Mouse (Mus musculus) urinary bladder, postnatal 14 days (tissue): ENCODE results near the gene Cd81.

Source experiments
- DNase-seq: peaks from one replicate; pipeline ENCODE4 v3.0.0; 2021; ENCODE audit warnings: low spot score

Gene Cd81

DNA sequence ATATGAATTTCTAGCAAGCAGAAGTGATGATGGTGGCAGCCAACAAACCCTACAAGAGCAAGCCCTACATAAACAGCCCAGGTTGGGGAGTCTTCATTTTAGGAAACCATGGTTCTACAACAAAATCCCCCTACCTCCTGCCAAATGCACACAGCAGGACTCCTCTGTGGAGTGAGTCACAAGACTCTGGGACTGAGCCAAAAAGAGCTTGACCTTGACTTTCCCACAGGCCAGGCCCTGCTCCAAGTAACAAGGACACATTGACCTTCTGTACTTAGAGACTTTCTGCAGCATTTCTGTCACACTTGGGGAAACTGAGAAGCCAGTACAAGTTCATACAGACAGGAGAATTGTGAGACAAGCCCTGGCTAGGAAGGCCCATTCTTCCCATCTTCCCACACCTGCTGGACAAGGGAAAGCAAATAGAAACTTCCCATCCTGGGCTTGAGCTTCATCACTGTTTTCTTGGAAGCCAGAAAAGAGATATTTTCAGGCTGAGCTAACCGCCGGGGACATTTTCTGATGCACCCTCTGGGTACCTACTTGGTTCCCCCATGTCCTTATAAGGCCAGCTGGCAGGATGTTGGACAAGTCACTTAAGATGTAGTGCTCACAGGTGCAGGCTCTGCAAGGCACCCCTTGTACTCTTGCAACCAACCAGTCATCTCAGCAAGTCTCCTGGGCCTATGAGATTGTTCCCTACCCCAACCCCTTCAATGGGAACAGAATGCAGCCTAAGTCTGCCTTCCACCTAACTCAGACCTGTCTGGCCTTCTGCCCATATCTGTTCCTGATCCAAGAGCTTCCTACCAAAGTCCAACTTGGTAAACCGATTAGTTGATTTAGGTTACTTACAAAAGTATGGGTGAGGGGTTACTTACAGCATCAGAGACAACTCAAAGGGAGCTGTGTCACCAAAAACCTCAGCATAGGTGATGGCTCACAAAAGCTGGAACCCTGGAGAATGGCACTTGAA is 2.4 kb upstream of the Cd81 start:
- DNase-seq = no peak

DNA sequence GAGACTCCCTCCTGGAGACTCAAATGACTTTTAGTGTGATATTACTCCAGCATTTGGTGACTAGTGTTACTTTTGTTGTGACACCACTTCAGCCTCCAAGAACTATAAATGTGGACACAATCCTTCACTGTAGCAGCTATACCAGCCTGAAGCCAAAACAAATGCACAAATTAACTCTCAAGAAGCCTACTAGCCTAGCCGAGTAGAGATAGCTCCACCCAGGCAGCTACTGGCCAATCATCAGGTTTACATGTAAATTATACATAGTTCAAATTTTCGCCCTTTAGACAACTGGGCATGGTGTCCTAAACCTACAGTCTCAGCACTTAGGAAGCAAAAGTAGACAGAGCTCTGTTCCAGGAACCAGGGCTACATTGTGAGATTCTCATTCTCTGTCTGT is 1.2 kb upstream of the Cd81 start:
- DNase-seq = no peak

DNA sequence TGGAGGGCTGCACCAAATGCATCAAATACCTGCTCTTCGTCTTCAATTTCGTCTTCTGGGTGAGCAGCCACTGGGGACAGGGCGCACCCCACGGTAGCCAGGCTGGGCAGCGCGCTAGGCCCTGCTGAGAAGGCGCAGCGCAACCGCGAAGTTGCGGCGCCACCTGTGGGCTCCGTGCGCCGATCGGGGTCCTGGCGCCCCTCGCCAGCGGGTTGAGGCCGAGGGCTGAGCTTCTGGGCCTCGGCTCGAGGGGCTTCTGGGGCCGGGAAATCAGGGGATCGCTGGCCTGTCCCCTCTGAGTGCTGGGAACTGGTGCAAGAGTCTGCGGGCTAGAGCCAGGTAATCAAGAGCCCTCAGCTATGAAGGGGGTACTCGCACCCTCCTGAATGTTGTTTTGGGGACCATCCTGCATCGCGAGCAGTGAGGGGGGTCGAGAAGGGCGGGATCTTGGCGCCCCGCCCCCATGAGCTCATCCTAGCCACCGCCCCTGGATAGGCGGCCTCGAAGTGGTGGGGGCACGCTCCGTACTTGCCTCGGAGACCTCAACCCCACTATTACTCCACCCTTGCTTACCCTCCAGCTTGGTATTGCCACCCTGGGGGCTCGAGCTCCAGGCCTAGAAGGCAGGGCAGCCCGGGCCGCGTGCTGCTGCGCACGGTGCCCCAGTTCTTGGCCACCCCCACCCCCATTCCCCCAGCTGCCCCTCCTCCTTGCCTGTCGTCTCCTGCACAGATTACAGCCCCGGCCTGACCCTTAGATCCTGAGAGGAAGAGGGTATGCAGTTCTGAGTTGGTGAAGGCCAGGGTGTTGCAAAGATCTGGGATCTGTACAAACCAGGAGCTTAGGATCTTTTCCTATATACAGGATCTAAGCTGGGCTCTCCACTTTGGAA is 715 bp downstream of the Cd81 start:
- DNase-seq = peak; percentile 71

- no peak for DNase-seq
Measured at GRCm38 (mm10) chr7:143053961-143054611, 1.5 kb downstream of the Cd81 start.

DNA sequence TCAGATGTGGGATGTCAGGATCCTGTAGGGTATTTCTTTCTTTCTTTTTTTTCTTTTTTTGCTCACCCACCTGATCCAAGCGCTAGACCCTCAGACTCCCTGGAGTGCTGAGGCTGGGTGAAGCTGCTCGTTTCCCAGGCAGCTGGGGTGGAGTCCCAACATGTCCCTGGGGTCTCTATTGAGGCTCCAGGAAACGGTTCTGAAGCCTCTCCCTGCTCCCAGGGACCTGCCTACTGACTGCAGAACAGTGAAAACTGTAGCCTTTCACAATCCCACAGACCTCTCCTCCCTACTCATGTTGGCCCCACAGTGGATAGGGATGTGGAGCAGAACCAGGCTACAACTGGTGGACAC is 2.0 kb downstream of the Cd81 start:
- no peak for DNase-seq

- no peak for DNase-seq
Measured at GRCm38 (mm10) chr7:143055001-143055400, 2.5 kb downstream of the Cd81 start.

DNA sequence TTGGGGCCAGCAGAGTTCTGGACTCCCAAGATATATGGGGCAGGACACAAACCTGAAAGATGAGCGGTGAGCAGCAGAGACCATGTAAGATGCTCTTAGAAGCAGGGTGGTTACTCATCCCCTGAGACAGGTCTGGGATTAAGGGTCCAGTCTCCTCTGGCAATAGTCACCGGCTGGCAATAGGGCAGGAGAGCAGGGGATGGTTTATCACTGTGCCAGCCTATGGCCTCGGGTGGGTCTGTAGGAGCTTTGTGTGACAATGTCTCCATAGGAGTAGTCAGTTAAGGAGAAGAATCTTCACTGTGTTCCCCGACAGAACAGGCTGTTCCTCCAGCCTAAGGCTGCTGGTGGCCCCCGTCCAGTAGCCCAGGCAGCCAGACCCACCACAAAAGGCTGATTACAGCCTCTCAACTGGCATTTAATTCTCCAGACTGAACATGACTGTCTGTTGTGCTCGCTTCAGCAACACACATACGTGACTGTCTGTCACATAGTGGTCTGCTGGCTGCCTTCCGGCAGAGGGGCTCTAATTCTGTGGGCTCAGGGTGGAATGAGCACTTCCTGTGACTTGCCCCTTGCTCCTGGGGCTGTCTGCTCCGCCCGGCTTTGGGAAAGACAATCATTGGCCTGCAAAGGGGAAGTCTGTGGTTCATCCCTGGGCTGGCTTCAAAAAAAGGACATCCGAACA is 3.1 kb downstream of the Cd81 start:
- no peak for DNase-seq

- DNase-seq = no peak
Measured at GRCm38 (mm10) chr7:143057023-143057422, 4.5 kb downstream of the Cd81 start.

DNA sequence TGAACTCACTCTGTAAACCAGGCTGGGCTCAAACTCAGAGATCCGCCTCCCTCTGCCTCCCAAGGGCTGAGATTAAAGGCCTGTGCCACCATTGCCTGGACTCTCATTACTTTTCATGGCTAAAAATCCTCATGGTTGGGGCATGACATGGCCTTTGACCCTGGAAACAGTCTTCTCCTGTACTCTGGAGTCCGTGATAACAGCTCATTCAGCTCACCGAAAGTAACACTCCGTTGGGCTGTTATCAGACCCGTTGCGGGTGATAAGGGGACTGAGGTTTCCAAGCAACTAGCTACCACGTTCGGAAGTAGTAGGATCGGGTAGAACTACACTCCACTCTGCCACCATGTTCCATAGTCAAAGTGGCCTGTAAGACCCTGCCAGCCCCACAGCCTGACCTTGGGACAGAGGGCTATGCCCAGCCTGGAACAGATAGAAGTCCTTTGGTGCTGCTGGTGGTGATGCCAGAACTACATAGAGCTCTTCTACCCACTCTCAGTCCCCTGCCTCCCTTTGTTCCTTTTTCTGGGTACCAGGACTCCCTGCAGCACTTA is 5.2 kb downstream of the Cd81 start:
- no peak for DNase-seq

- no peak for DNase-seq
Measured at GRCm38 (mm10) chr7:143058221-143058697, 5.7 kb downstream of the Cd81 start.

DNA sequence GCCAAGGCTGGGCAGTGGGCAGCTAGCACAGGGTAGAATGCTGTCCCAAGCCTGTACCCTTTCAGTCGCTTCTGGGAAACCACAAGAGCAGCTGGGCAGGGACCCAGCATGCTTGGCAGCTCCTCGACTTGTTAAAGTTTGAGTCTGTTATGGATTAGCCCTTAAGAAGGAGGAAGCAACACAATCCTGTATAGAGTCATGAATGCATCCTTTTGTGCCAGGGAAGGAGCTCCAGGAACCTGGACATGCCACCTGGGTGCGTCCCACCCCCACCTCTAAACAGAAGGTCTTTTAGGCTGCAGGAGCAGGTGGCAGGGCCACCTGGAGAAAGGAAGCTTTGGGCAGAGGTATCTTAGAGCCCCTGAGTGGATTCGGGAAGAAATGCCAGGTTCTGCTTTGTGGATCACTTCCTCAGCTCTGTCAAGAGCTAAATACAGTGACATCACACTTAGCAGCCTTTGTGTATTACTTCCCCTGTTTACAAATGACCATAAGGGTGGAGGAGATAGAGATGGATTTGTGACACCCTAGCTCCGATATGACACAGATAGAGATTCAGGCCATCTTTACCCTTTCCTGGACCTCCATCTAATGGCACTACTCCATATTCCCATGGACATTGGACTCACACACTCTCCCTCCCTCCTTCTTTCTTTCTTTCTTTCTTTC is 6.8 kb downstream of the Cd81 start:
- DNase-seq = peak; percentile 41

GRCm38 (mm10) chr7:143062704-143063103 is 10.2 kb downstream of the Cd81 start:
- DNase-seq = no peak

GRCm38 (mm10) chr7:143064226-143064625 is 11.7 kb downstream of the Cd81 start:
- DNase-seq = no peak

GRCm38 (mm10) chr7:143065692-143066091 is 13.2 kb downstream of the Cd81 start:
- DNase-seq = no peak

GRCm38 (mm10) chr7:143067469-143067868 is 14.9 kb downstream of the Cd81 start:
- no peak for DNase-seq

GRCm38 (mm10) chr7:143067897-143068296 is 15.4 kb downstream of the Cd81 start:
- no peak for DNase-seq

DNA sequence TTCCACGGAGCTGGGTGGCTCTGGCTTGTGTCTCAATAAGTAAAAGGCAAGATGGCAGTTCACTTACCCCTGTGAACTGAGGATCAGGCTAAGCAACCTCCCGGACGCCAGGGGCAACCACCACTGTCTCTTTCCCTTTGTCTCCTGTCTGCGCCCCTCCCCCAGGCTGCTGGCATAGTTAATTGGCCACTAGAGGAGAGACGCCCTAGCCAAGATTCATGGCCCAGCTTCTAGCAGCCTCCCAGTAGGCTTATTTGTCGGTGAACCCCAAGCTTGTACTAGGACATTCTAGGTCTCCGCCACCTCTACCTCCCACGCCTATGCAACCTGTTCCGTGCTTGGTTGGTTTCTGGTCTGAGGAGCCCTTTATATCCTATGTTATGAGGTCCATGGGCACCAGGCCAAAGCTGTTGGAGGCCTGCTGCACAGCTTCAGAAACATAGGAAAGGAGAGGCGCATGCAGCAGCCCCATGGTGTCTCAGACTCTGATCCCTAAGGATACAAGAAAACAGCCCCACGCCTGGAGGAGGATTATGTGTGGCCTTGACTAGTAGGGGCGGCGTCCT is 15.9 kb downstream of the Cd81 start:
- peak; percentile 49 for DNase-seq

DNA sequence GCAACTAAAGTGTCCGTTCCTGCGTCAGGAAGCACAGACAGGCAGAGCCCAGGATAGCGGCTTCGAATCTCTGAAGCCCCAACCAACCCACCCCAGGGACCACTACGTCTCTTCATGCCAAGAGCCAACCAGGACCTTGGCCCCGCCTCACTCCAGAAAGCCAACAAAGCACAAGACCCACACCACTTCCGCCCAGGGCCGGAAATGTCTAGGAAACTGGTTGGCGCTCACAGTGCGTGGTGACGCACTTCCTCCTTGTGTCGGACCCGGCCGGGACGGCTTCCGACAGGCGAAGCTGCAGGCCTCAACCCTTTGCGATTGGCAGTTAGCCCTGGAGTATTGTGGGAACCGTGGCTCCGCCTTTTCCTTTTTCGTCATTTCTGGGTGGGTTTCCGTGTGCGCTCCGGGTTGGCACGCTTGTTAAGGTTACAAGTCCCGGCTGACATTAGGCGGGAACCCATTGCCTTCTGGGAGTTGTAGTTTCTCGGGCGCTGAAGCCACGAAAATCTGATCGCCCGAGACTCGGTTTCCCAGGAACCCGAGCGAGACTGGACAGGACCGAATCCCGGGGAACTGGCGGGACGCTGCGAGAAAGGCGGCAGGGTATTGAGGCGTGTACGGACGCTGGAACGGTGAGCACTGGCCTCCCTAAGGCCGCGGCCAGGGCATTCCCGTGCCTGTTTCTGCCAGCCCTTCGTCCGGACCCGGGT is 16.5 kb downstream of the Cd81 start, which contains the start of gene Tssc4:
Gene Tssc4, plus strand, starts transcription at position 368 of the 710 bp plus-strand sequence.
- DNase-seq = peak; percentile 98

- DNase-seq = no peak
Measured at GRCm38 (mm10) chr7:143069751-143070400, 17.3 kb downstream of the Cd81 start.
